Mouse (Mus musculus): Measurements from ENCODE around the gene Cep250. TPM values are rescaled to one million over a fixed set of nuclear protein-coding genes. Genes with fewer than 3 reads are reported as not detected.

The Cep250 gene
- polyA plus RNA-seq, 1 experiment from 2014 or later, result 12.8 TPM

DNA sequence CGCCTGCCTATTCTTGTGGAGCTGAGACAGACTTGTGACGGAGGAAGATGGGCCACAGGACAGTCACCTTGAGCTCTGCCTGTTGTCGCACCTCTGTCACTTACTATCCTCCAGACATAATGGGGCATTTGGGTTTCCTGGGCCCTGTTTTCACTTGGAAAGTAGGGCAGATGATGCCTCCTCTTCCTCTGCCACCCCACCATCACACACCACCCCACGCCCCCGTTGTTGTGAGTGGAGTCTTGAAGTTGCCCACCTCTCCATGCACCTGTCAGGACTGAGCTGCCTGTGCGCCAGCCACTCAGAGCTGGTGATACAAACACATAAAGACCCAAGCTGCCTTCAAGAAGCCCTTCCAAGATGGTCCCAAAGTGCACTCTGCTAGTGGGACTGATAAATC is 30.9 kb downstream of the Cep250 start:
- no peaks in the 10 kb centered on the region for H3K27me3 ChIP-seq (ENCODE audit: control insufficient read depth, insufficient read depth, low read length)
- no peak overlapping the region for H3K9ac ChIP-seq (replicated peaks; ENCODE audit: low read length)
- H3K36me3 ChIP-seq (ENCODE audit: control insufficient read depth, insufficient read depth, low read length), result peaks cover 98% of the 10 kb centered on the region
- H3K9me3 ChIP-seq (ENCODE audit: control insufficient read depth, low read length), result no peaks in the 10 kb centered on the region
- DNase-seq, result no peak
- H3K4me3 ChIP-seq (replicated peaks; ENCODE audit: low read depth, low read length), result no peak overlapping the region
- WGBS, result 97% methylated on average over 6 of the region's 6 CpGs
- no peaks in the 10 kb centered on the region for H3K4me1 ChIP-seq (ENCODE audit: control insufficient read depth, insufficient read depth, low read length)
- no peak overlapping the region for H3K27ac ChIP-seq (replicated peaks; ENCODE audit: low read depth, low read length)
- no peak for ATAC-seq (ENCODE audit: low FRiP score, low TSS enrichment)
- H3K4me2 ChIP-seq (ENCODE audit: low read length), result no peak overlapping the region

DNA sequence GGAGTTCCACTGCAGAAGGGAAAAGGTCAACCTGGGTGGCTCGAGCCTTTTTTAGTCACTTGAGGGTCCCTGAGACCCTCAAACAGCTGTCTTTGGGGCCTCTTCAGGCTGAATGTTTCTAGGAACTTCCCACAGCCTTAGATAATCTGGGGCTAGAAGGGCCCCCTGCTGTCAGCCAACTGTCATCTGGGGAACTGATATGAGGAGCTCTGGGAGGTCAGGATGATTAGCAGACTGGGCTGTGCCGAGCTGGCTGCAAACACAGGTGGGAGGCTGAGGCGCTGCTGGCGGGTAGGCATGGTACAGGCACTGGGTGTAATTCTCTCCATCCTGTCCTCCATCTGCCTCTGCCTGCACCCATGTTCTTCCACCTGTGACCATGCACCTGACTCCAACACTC is 32.8 kb downstream of the Cep250 start:
- Histone ChIP-seq H3K9ac (replicated peaks; ENCODE audit: low read length) (no peak overlapping the region), H3K4me3 (replicated peaks; ENCODE audit: low read depth, low read length) (no peak overlapping the region), H3K27ac (replicated peaks; ENCODE audit: low read depth, low read length) (no peak overlapping the region), H3K4me2 (ENCODE audit: low read length) (no peak overlapping the region), H3K9me3 (ENCODE audit: control insufficient read depth, low read length) (no peaks in the 10 kb centered on the region), H3K4me1 (ENCODE audit: control insufficient read depth, insufficient read depth, low read length) (no peaks in the 10 kb centered on the region), H3K27me3 (ENCODE audit: control insufficient read depth, insufficient read depth, low read length) (no peaks in the 10 kb centered on the region), H3K36me3 (ENCODE audit: control insufficient read depth, insufficient read depth, low read length) (peaks cover 98% of the 10 kb centered on the region)
- 78% methylated on average over 4 of the region's 4 CpGs for WGBS
- no peak for ATAC-seq (ENCODE audit: low FRiP score, low TSS enrichment)
- no peak for DNase-seq

GRCm38 (mm10) chr2:155991151-155991550 is 34.9 kb downstream of the Cep250 start:
- no peak for DNase-seq
- Histone ChIP-seq H3K27me3 (ENCODE audit: control insufficient read depth, insufficient read depth, low read length) (no peaks in the 10 kb centered on the region), H3K36me3 (ENCODE audit: control insufficient read depth, insufficient read depth, low read length) (peaks cover 98% of the 10 kb centered on the region), H3K4me3 (replicated peaks; ENCODE audit: low read depth, low read length) (no peak overlapping the region), H3K9ac (replicated peaks; ENCODE audit: low read length) (no peak overlapping the region), H3K27ac (replicated peaks; ENCODE audit: low read depth, low read length) (no peak overlapping the region), H3K4me2 (ENCODE audit: low read length) (no peak overlapping the region), H3K9me3 (ENCODE audit: control insufficient read depth, low read length) (no peaks in the 10 kb centered on the region), H3K4me1 (ENCODE audit: control insufficient read depth, insufficient read depth, low read length) (no peaks in the 10 kb centered on the region)
- no peak for ATAC-seq (ENCODE audit: low FRiP score, low TSS enrichment)
- 95% methylated on average over 10 of the region's 10 CpGs for WGBS

DNA sequence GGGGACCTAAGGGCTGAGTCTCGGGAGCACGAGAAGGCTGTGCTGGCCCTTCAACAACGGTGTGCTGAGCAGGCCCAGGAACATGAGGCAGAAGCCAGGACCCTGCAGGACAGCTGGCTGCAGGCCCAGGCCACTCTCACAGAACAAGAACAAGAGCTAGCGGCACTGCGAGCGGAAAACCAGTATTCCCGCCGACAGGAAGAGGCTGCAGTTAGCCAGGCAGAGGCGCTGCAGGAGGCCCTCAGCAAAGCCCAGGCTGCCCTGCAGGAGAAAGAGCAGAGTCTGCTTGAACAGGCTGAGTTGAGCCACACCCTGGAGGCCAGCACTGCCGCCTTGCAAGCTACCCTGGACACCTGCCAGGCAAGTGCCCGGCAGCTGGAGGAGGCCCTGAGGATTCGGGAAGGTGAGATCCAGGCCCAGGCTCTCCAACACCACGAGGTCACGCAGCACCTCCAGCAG is 35.6 kb downstream of the Cep250 start:
- no peaks in the 10 kb centered on the region for H3K9me3 ChIP-seq (ENCODE audit: control insufficient read depth, low read length)
- H3K36me3 ChIP-seq (ENCODE audit: control insufficient read depth, insufficient read depth, low read length), result peaks cover 100% of the 10 kb centered on the region
- no peak overlapping the region for H3K4me3 ChIP-seq (replicated peaks; ENCODE audit: low read depth, low read length)
- H3K4me1 ChIP-seq (ENCODE audit: control insufficient read depth, insufficient read depth, low read length), result no peaks in the 10 kb centered on the region
- H3K27ac ChIP-seq (replicated peaks; ENCODE audit: low read depth, low read length), result no peak overlapping the region
- 83% methylated on average over 14 of the region's 14 CpGs for WGBS
- H3K4me2 ChIP-seq (ENCODE audit: low read length), result no peak overlapping the region
- ATAC-seq (ENCODE audit: low FRiP score, low TSS enrichment) (no peak), DNase-seq (peak; percentile 12)
- H3K9ac ChIP-seq (replicated peaks; ENCODE audit: low read length), result no peak overlapping the region
- H3K27me3 ChIP-seq (ENCODE audit: control insufficient read depth, insufficient read depth, low read length), result no peaks in the 10 kb centered on the region

DNA sequence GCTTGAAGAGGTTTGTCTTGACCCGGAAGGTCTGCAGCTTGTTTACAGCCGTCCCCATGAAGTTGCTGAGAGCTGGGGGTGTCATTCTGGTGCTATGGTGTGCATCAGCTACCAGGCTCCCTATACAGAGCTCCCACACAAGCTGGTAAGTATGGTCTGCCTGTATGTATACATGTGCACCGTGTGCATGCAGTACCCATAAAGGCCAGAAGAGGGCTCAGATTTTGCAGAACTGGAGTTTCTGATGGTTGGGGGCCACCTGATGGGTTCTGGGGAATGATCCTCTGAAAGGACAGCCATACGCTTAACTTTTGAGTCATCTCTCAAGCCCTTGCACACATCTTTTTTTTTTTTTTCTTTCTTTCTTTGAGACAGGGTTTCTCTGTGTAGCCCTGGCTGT is 49.1 kb downstream of the Cep250 start:
- WGBS, result 89% methylated on average over 4 of the region's 4 CpGs
- no peak overlapping the region for H3K27ac ChIP-seq (replicated peaks; ENCODE audit: low read depth, low read length)
- DNase-seq (no peak), ATAC-seq (ENCODE audit: low FRiP score, low TSS enrichment) (no peak)
- H3K4me3 ChIP-seq (replicated peaks; ENCODE audit: low read depth, low read length), result no peak overlapping the region
- H3K36me3 ChIP-seq (ENCODE audit: control insufficient read depth, insufficient read depth, low read length), result peaks cover 9% of the 10 kb centered on the region
- no peaks in the 10 kb centered on the region for H3K27me3 ChIP-seq (ENCODE audit: control insufficient read depth, insufficient read depth, low read length)
- no peak overlapping the region for H3K9ac ChIP-seq (replicated peaks; ENCODE audit: low read length)
- no peaks in the 10 kb centered on the region for H3K9me3 ChIP-seq (ENCODE audit: control insufficient read depth, low read length)
- no peak overlapping the region for H3K4me2 ChIP-seq (ENCODE audit: low read length)
- H3K4me1 ChIP-seq (ENCODE audit: control insufficient read depth, insufficient read depth, low read length), result peaks cover 6% of the 10 kb centered on the region

DNA sequence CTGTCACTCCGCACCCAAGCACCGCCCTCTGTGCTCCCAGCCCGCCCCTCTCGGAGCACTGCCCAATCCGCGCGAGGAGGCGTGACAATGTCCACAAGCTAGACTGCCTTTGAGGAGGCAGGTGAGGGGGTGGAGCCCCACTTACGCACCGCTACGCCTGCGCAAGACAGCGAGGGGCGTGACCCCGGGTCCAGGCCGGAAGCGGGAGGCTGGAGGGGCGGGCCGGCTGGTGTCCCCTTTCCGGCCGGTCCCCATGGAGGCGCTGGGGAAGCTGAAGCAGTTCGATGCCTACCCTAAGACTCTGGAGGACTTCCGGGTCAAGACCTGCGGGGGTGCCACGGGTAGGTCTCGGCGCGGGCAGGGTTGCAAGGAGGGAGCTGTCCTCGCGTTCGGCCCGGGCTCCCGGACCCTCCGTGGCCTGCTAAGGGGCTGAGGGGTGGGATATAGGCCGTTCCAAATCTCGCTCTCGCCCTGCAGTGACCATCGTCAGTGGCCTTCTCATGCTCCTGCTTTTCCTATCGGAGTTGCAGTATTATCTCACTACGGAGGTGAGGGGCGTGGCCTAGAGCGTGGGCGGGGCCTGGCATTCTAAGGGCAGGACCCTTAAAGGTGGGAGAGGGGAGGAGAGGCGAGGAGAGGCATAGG is 51.8 kb downstream of the Cep250 start, which contains the start of the genes 6430550D23Rik and Ergic3:
Gene 6430550D23Rik (minus strand): TSS at position 90 of the 645 bp plus-strand sequence.
Gene Ergic3 (plus strand): TSS at position 158 of the 645 bp plus-strand sequence.
- Histone ChIP-seq H3K27me3 (ENCODE audit: control insufficient read depth, insufficient read depth, low read length) (no peaks in the 10 kb centered on the region), H3K27ac (replicated peaks; ENCODE audit: low read depth, low read length) (peak within 1 kb of the TSS; percentile 78), H3K9ac (replicated peaks; ENCODE audit: low read length) (peak within 1 kb of the TSS; percentile 87), H3K4me1 (ENCODE audit: control insufficient read depth, insufficient read depth, low read length) (peaks cover 6% of the 10 kb centered on the region), H3K4me3 (replicated peaks; ENCODE audit: low read depth, low read length) (peak within 1 kb of the TSS; percentile 87), H3K9me3 (ENCODE audit: control insufficient read depth, low read length) (no peaks in the 10 kb centered on the region), H3K4me2 (ENCODE audit: low read length) (peak within 1 kb of the TSS; percentile 73), H3K36me3 (ENCODE audit: control insufficient read depth, insufficient read depth, low read length) (peaks cover 32% of the 10 kb centered on the region)
- ATAC-seq (ENCODE audit: low FRiP score, low TSS enrichment) (peak; percentile 99), DNase-seq (peak; percentile 99)
- WGBS, result under 1% methylated on average over 45 of the region's 45 CpGs

- Histone ChIP-seq H3K36me3 (ENCODE audit: control insufficient read depth, insufficient read depth, low read length) (peaks cover 73% of the 10 kb centered on the region), H3K4me3 (replicated peaks; ENCODE audit: low read depth, low read length) (no peak overlapping the region), H3K27me3 (ENCODE audit: control insufficient read depth, insufficient read depth, low read length) (no peaks in the 10 kb centered on the region), H3K9me3 (ENCODE audit: control insufficient read depth, low read length) (no peaks in the 10 kb centered on the region), H3K4me2 (ENCODE audit: low read length) (no peak overlapping the region), H3K27ac (replicated peaks; ENCODE audit: low read depth, low read length) (no peak overlapping the region), H3K9ac (replicated peaks; ENCODE audit: low read length) (no peak overlapping the region), H3K4me1 (ENCODE audit: control insufficient read depth, insufficient read depth, low read length) (no peaks in the 10 kb centered on the region)
- DNase-seq, result no peak
- 92% methylated on average over 3 of the region's 3 CpGs for WGBS
- ATAC-seq (ENCODE audit: low FRiP score, low TSS enrichment), result no peak
These were observed 61.8 kb downstream of the Cep250 start for GRCm38 (mm10) chr2:156018106-156018505.

GRCm38 (mm10) chr2:156021219-156021618 is 65.0 kb downstream of the Cep250 start:
- Histone ChIP-seq H3K36me3 (ENCODE audit: control insufficient read depth, insufficient read depth, low read length) (peaks cover 42% of the 10 kb centered on the region), H3K9me3 (ENCODE audit: control insufficient read depth, low read length) (no peaks in the 10 kb centered on the region), H3K4me1 (ENCODE audit: control insufficient read depth, insufficient read depth, low read length) (no peaks in the 10 kb centered on the region), H3K4me3 (replicated peaks; ENCODE audit: low read depth, low read length) (no peak overlapping the region), H3K9ac (replicated peaks; ENCODE audit: low read length) (no peak overlapping the region), H3K27me3 (ENCODE audit: control insufficient read depth, insufficient read depth, low read length) (no peaks in the 10 kb centered on the region), H3K27ac (replicated peaks; ENCODE audit: low read depth, low read length) (no peak overlapping the region), H3K4me2 (ENCODE audit: low read length) (no peak overlapping the region)
- no peak for DNase-seq
- WGBS, result 89% methylated on average over 8 of the region's 8 CpGs
- ATAC-seq (ENCODE audit: low FRiP score, low TSS enrichment), result no peak

- DNase-seq (no peak), ATAC-seq (ENCODE audit: low FRiP score, low TSS enrichment) (no peak)
- no peaks in the 10 kb centered on the region for H3K4me1 ChIP-seq (ENCODE audit: control insufficient read depth, insufficient read depth, low read length)
- no peaks in the 10 kb centered on the region for H3K27me3 ChIP-seq (ENCODE audit: control insufficient read depth, insufficient read depth, low read length)
- H3K9me3 ChIP-seq (ENCODE audit: control insufficient read depth, low read length), result no peaks in the 10 kb centered on the region
- H3K36me3 ChIP-seq (ENCODE audit: control insufficient read depth, insufficient read depth, low read length), result peaks cover 37% of the 10 kb centered on the region
- H3K9ac ChIP-seq (replicated peaks; ENCODE audit: low read length), result no peak overlapping the region
- H3K4me2 ChIP-seq (ENCODE audit: low read length), result no peak overlapping the region
- no peak overlapping the region for H3K27ac ChIP-seq (replicated peaks; ENCODE audit: low read depth, low read length)
- H3K4me3 ChIP-seq (replicated peaks; ENCODE audit: low read depth, low read length), result no peak overlapping the region
- 92% methylated on average over 2 of the region's 2 CpGs for WGBS
These were observed 65.5 kb downstream of the Cep250 start for GRCm38 (mm10) chr2:156021765-156022164.

All from midbrain, embryonic 14.5 days (tissue).